Mouse (Mus musculus): ENCODE data around the gene Nfkbid. TPM values are rescaled to one million over a fixed set of nuclear protein-coding genes. Genes with fewer than 3 reads are reported as not detected.
"Not testable (repeated sequence)": the region's sequence is repeated elsewhere in the genome, so short reads cannot be mapped to it uniquely, and the experiment has no call there.

The Nfkbid gene
- polyA plus RNA-seq, 1 experiment from 2014 or later: 2.7 TPM

DNA sequence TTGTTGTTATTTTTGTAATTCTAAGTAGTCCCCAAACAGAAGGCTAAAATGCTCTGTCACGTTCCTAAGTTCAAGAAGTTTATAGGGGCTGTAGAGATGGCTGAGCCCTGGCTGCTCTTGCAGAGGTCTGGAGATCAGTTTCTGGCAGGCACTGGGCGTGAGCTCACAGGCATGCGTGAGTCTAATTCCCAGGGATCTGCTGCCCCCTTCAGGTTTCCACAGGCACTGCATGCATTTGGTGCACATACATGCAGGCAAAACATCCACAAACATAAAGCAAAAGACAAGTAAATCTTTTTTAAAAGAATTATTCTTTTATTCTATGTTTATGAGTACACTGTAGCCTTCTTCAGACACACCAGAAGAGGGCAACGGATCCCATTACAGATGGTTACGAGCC is 50.9 kb downstream of the Nfkbid start:
- no peak overlapping the region for H3K27ac ChIP-seq (ENCODE audit: low read length)
- H3K4me3 ChIP-seq (ENCODE audit: low read depth, low read length): no peak overlapping the region
- WGBS: 51% methylated on average over 5 of the region's 5 CpGs
- H3K9ac ChIP-seq (ENCODE audit: low read depth, low read length): no peak overlapping the region
- H3K9me3 ChIP-seq (replicated peaks; ENCODE audit: control insufficient read depth, low read length, poor library complexity, severe bottlenecking): no peaks in the 10 kb centered on the region
- peaks cover 6% of the 10 kb centered on the region for H3K27me3 ChIP-seq (ENCODE audit: control insufficient read depth, insufficient read depth, low read depth, low read length)
- H3K4me2 ChIP-seq (ENCODE audit: low read length): no peak overlapping the region
- H3K36me3 ChIP-seq (ENCODE audit: control insufficient read depth, insufficient read depth, low read length): no peaks in the 10 kb centered on the region
- ATAC-seq: no peak
- 0 out of 2 replicates have a peak, but pooled peaks cover 1% of the 10 kb centered on the region for H3K4me1 ChIP-seq (ENCODE audit: control insufficient read depth, insufficient read depth, low read length)

DNA sequence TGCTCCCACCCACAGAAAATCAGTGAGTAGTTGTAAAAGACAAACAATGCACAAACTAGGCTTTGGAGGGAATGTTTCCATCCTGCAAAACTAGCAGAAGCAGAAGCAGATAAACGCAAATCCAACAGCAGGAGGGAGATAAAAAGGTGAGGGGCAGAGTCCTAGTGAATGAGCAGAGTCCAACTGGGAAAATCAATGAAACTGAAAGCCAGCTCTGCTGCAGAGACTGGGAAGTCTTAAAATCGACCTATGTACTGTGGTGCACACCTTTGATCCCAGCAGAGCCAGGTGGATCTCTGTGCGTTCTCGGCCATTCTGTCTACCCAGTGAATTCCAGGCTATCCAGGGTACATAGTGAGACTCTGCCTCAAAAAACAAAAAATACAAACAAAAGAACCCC is 53.5 kb downstream of the Nfkbid start:
- Histone ChIP-seq H3K4me2 (ENCODE audit: low read length) (no peak overlapping the region), H3K4me3 (ENCODE audit: low read depth, low read length) (no peak overlapping the region), H3K36me3 (ENCODE audit: control insufficient read depth, insufficient read depth, low read length) (no peaks in the 10 kb centered on the region), H3K27ac (ENCODE audit: low read length) (no peak overlapping the region), H3K9me3 (replicated peaks; ENCODE audit: control insufficient read depth, low read length, poor library complexity, severe bottlenecking) (no peaks in the 10 kb centered on the region), H3K4me1 (ENCODE audit: control insufficient read depth, insufficient read depth, low read length) (peaks cover 6% of the 10 kb centered on the region; the same call in 1 of the 2 replicates), H3K9ac (ENCODE audit: low read depth, low read length) (no peak overlapping the region), H3K27me3 (ENCODE audit: control insufficient read depth, insufficient read depth, low read depth, low read length) (no peaks in the 10 kb centered on the region)
- 64% methylated on average over 4 of the region's 4 CpGs for WGBS
- ATAC-seq: no peak

DNA sequence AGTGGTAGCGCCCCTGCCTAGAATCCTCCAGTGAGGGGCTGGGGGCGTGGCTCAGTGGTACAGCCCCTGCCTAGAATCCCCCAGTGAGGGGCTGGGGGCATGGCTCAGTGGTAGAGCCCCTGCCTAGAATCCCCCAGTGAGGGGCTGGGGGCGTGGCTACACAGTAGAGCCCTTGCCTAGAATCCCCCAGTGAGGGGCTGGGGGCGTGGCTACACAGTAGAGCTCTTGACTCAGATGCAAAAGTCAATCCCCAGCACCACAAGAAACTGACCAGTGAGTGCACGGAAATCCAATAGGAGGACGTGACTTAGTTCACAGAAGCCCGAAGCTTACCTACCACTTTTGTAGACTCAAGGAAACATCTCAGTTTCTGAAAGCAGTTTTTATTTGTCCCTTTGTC is 54.6 kb downstream of the Nfkbid start:
- not testable (repeated sequence) for H3K27ac ChIP-seq (ENCODE audit: low read length); H3K36me3 ChIP-seq (ENCODE audit: control insufficient read depth, insufficient read depth, low read length); H3K9me3 ChIP-seq (replicated peaks; ENCODE audit: control insufficient read depth, low read length, poor library complexity, severe bottlenecking); H3K9ac ChIP-seq (ENCODE audit: low read depth, low read length); H3K27me3 ChIP-seq (ENCODE audit: control insufficient read depth, insufficient read depth, low read depth, low read length); H3K4me3 ChIP-seq (ENCODE audit: low read depth, low read length); H3K4me1 ChIP-seq (ENCODE audit: control insufficient read depth, insufficient read depth, low read length); ATAC-seq; H3K4me2 ChIP-seq (ENCODE audit: low read length)
- WGBS: 88% methylated on average over 7 of the region's 7 CpGs

DNA sequence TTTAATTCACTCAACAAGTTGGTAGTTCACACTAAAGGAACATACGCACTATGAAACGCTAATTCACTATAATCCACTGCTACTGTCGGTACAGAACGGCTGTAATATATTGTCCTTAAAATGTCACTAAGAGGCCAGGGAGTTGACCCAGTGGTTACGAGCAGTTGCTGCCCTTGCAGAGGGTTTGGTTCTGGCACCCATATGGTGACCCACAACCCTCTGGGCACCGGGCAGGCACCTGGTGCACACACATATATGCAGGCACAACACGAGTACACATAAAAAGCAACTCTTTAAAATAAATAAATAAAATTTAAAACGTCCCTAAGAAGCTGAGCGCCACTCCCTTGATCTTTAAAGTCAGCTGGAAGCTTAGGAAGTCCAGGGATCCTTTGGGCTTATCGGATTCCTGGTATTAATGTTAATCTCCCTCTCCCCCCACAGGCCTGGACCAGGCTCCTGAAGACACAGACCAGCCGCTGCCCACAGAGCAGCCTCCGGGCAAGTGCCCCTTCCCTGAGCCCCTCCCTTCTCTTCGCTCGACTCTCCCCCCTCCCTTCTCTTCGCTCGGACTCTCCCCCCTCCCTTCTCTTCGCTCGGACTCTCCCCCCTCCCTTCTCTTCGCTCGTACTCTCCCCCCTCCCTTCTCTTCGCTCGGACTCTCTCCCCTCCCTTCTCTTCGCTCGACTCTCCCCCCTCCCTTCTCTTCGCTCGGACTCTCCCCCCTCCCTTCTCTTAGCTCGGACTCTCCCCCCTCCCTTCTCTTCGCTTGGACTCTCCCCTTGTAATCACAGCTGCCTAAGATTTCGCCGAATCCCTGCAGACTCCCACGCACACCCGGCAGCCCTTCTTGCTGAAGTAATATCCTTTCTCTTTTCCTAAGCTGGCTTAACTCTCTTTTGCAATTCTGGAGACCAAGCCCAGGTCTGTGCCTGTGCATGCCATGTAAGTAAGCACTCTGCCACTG is 56.2 kb downstream of the Nfkbid start:
- Histone ChIP-seq H3K4me1 (ENCODE audit: control insufficient read depth, insufficient read depth, low read length) (peaks cover 6% of the 10 kb centered on the region; the same call in 1 of the 2 replicates), H3K9ac (ENCODE audit: low read depth, low read length) (peak overlapping the region; percentile 32)

More for the DNA sequence above, 56.2 kb downstream of the Nfkbid start:
- peak overlapping the region; percentile 38; the same call in 1 of the 2 replicates for H3K27ac ChIP-seq (ENCODE audit: low read length)
- H3K4me2 ChIP-seq (ENCODE audit: low read length): peak overlapping the region; percentile 55
- peak overlapping the region; percentile 33 for H3K4me3 ChIP-seq (ENCODE audit: low read depth, low read length)
- H3K36me3 ChIP-seq (ENCODE audit: control insufficient read depth, insufficient read depth, low read length): no peaks in the 10 kb centered on the region
- 5% methylated on average over 29 of the region's 32 CpGs for WGBS
- no peaks in the 10 kb centered on the region; the same call in 1 of the 2 replicates for H3K27me3 ChIP-seq (ENCODE audit: control insufficient read depth, insufficient read depth, low read depth, low read length)
- ATAC-seq: peak; percentile 73
- H3K9me3 ChIP-seq (replicated peaks; ENCODE audit: control insufficient read depth, low read length, poor library complexity, severe bottlenecking): no peaks in the 10 kb centered on the region

Other genes with a start within 250 kb of the Nfkbid start
- 5.9 and 8.5 TPM in 2 replicates for gene Cox7a1, start 237.6 kb upstream of the Nfkbid start, polyA plus RNA-seq (2015; fragmentation: Nextera tagmentation; extraction: Ambion mirVana)
- 64.8 and 65.3 TPM in 2 replicates for gene Capns1, start 222.9 kb upstream of the Nfkbid start, polyA plus RNA-seq (2015; fragmentation: Nextera tagmentation; extraction: Ambion mirVana)
- 158 and 166 TPM in 2 replicates for gene Polr2i, start 189.8 kb upstream of the Nfkbid start, polyA plus RNA-seq (2015; fragmentation: Nextera tagmentation; extraction: Ambion mirVana)
- 436 and 442 TPM in 2 replicates for gene Tbcb, start 189.5 kb upstream of the Nfkbid start, polyA plus RNA-seq (2015; fragmentation: Nextera tagmentation; extraction: Ambion mirVana)
- gene Ovol3, start 186.0 kb upstream of the Nfkbid start, polyA plus RNA-seq (2015; fragmentation: Nextera tagmentation; extraction: Ambion mirVana): not detected in 2 replicates
- 0.51 and 1.3 TPM in 2 replicates for gene Thap8, start 141.6 kb upstream of the Nfkbid start, polyA plus RNA-seq (2015; fragmentation: Nextera tagmentation; extraction: Ambion mirVana)
- gene Wdr62, start 141.3 kb upstream of the Nfkbid start, polyA plus RNA-seq (2015; fragmentation: Nextera tagmentation; extraction: Ambion mirVana): 3.8 and 4.0 TPM in 2 replicates
- gene Clip3, start 130.0 kb upstream of the Nfkbid start, polyA plus RNA-seq (2015; fragmentation: Nextera tagmentation; extraction: Ambion mirVana): 100 and 124 TPM in 2 replicates
- gene Alkbh6, start 113.0 kb upstream of the Nfkbid start, polyA plus RNA-seq (2015; fragmentation: Nextera tagmentation; extraction: Ambion mirVana): 120 and 127 TPM in 2 replicates
- 13.4 and 16.0 TPM in 2 replicates for gene Syne4, start 106.9 kb upstream of the Nfkbid start, polyA plus RNA-seq (2015; fragmentation: Nextera tagmentation; extraction: Ambion mirVana)
- gene E130208F15Rik, start 100.0 kb upstream of the Nfkbid start, polyA plus RNA-seq (2015; fragmentation: Nextera tagmentation; extraction: Ambion mirVana): not detected in 2 replicates
- gene Sdhaf1, start 97.8 kb upstream of the Nfkbid start, polyA plus RNA-seq (2015; fragmentation: Nextera tagmentation; extraction: Ambion mirVana): 15.2 and 16.9 TPM in 2 replicates
- gene Lrfn3, start 59.0 kb upstream of the Nfkbid start, polyA plus RNA-seq (2015; fragmentation: Nextera tagmentation; extraction: Ambion mirVana): 15.2 and 15.7 TPM in 2 replicates
- 15.3 and 23.5 TPM in 2 replicates for gene Tyrobp, start 8.0 kb upstream of the Nfkbid start, polyA plus RNA-seq (2015; fragmentation: Nextera tagmentation; extraction: Ambion mirVana)
- gene Hcst, start 1.9 kb upstream of the Nfkbid start, polyA plus RNA-seq (2015; fragmentation: Nextera tagmentation; extraction: Ambion mirVana): not detected in 2 replicates
- 761 and 788 TPM in 2 replicates for gene Aplp1, start 23.8 kb downstream of the Nfkbid start, polyA plus RNA-seq (2015; fragmentation: Nextera tagmentation; extraction: Ambion mirVana)
- 0.67 and 0.73 TPM in 2 replicates for gene Kirrel2, start 36.0 kb downstream of the Nfkbid start, polyA plus RNA-seq (2015; fragmentation: Nextera tagmentation; extraction: Ambion mirVana)
- gene Nphs1, start 36.6 kb downstream of the Nfkbid start, polyA plus RNA-seq (2015; fragmentation: Nextera tagmentation; extraction: Ambion mirVana): 0.46 and 0.50 TPM in 2 replicates
- gene Prodh2, start 71.9 kb downstream of the Nfkbid start, polyA plus RNA-seq (2015; fragmentation: Nextera tagmentation; extraction: Ambion mirVana): not detected in 2 replicates
- 140 and 149 TPM in 2 replicates for gene Arhgap33, start 113.3 kb downstream of the Nfkbid start, polyA plus RNA-seq (2015; fragmentation: Nextera tagmentation; extraction: Ambion mirVana)
- 7.5 and 11.2 TPM in 2 replicates for gene Hspb6, start 130.4 kb downstream of the Nfkbid start, polyA plus RNA-seq (2015; fragmentation: Nextera tagmentation; extraction: Ambion mirVana)
- 8.2 and 8.5 TPM in 2 replicates for gene Proser3, start 130.6 kb downstream of the Nfkbid start, polyA plus RNA-seq (2015; fragmentation: Nextera tagmentation; extraction: Ambion mirVana)
- 52.1 and 63.8 TPM in 2 replicates for gene Lin37, start 138.1 kb downstream of the Nfkbid start, polyA plus RNA-seq (2015; fragmentation: Nextera tagmentation; extraction: Ambion mirVana)
- gene U2af1l4, start 141.6 kb downstream of the Nfkbid start, polyA plus RNA-seq (2015; fragmentation: Nextera tagmentation; extraction: Ambion mirVana): 82.0 and 88.4 TPM in 2 replicates
- 18.6 and 19.2 TPM in 2 replicates for gene Gm49396, start 141.6 kb downstream of the Nfkbid start, polyA plus RNA-seq (2015; fragmentation: Nextera tagmentation; extraction: Ambion mirVana)
- gene Psenen, start 141.9 kb downstream of the Nfkbid start, polyA plus RNA-seq (2015; fragmentation: Nextera tagmentation; extraction: Ambion mirVana): 116 and 124 TPM in 2 replicates
- 4.5 and 4.8 TPM in 2 replicates for gene Igflr1, start 143.7 kb downstream of the Nfkbid start, polyA plus RNA-seq (2015; fragmentation: Nextera tagmentation; extraction: Ambion mirVana)
- 9.1 and 11.0 TPM in 2 replicates for gene Kmt2b, start 167.0 kb downstream of the Nfkbid start, polyA plus RNA-seq (2015; fragmentation: Nextera tagmentation; extraction: Ambion mirVana)
- 0.20 and 0.22 TPM in 2 replicates for gene Zbtb32, start 177.2 kb downstream of the Nfkbid start, polyA plus RNA-seq (2015; fragmentation: Nextera tagmentation; extraction: Ambion mirVana)
- 0.29 and 0.46 TPM in 2 replicates for gene Upk1a, start 191.1 kb downstream of the Nfkbid start, polyA plus RNA-seq (2015; fragmentation: Nextera tagmentation; extraction: Ambion mirVana)
- gene Cox6b1, start 204.4 kb downstream of the Nfkbid start, polyA plus RNA-seq (2015; fragmentation: Nextera tagmentation; extraction: Ambion mirVana): 1,035 and 1,037 TPM in 2 replicates
- gene Etv2, start 214.1 kb downstream of the Nfkbid start, polyA plus RNA-seq (2015; fragmentation: Nextera tagmentation; extraction: Ambion mirVana): not detected in 2 replicates
- gene Rbm42, start 228.6 kb downstream of the Nfkbid start, polyA plus RNA-seq (2015; fragmentation: Nextera tagmentation; extraction: Ambion mirVana): 127 and 132 TPM in 2 replicates
- 24.4 and 26.9 TPM in 2 replicates for gene Haus5, start 243.3 kb downstream of the Nfkbid start, polyA plus RNA-seq (2015; fragmentation: Nextera tagmentation; extraction: Ambion mirVana)
- not detected in 2 replicates for gene Pmis2, start 249.9 kb downstream of the Nfkbid start, polyA plus RNA-seq (2015; fragmentation: Nextera tagmentation; extraction: Ambion mirVana)

Measured in midbrain, embryonic 16.5 days (tissue).